Mouse (Mus musculus): ENCODE measurements around the gene Il15.

The Il15 gene

GRCm38 (mm10) chr8:82402686-82403330 is at the start of gene Il15:
Gene Il15 (minus strand): TSS chr8:82403222.
- DNase-seq: no peak

- DNase-seq: no peak
Observed at GRCm38 (mm10) chr8:82444897-82445296, 41.9 kb upstream of the Il15 start.

- no peak for DNase-seq
Observed at GRCm38 (mm10) chr8:82416587-82417340, 13.7 kb upstream of the Il15 start.

- no peak for DNase-seq
Observed at GRCm38 (mm10) chr8:82415485-82415884, 12.5 kb upstream of the Il15 start.

DNA sequence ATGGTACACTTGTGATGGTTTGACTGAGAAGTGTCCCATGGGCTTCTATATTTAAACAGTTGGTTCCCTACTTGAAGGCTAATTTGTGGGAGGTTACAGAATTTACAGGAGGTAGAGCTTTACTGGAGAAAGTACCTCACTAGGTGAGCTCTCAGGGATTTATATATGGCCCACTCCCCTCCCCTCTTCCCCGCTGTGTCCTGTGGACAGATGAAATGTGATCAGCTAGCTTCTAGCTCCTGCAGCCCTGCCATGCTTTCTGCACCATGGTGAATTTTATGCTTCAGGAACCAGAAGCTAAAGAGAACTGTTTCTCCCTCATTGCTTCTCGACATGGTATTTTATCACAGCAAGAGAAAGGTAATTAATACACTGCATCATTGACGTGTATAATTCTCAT is 7.1 kb upstream of the Il15 start:
- DNase-seq: no peak

GRCm38 (mm10) chr8:82407060-82407459 is 4.0 kb upstream of the Il15 start:
- no peak for DNase-seq

- DNase-seq: no peak
Observed at GRCm38 (mm10) chr8:82404068-82404467, 1.0 kb upstream of the Il15 start.

DNA sequence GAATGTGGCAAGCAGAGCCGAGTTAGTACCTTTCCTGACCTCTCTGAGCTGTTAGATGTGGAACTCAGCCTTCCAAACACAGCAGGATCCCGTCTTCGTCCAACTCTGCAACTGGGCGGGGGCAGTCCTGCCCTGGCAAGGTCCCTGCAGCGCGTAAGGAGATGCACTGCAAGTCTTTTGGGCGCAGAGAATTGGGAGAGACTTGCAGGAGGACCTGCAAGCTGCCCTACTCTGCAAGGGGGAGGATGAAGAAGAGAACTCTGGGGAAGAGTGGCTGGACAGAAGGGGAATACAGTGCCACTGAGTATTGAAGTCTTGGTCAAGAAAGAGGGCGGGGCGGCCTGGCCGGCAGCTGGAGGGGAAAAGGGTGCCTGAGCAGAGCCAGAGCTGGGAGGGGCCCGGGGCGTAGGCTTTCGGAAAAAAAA is 749 bp downstream of the Il15 start:
- no peak for DNase-seq

- DNase-seq: no peak
Observed at GRCm38 (mm10) chr8:82401490-82401889, 1.5 kb downstream of the Il15 start.

DNA sequence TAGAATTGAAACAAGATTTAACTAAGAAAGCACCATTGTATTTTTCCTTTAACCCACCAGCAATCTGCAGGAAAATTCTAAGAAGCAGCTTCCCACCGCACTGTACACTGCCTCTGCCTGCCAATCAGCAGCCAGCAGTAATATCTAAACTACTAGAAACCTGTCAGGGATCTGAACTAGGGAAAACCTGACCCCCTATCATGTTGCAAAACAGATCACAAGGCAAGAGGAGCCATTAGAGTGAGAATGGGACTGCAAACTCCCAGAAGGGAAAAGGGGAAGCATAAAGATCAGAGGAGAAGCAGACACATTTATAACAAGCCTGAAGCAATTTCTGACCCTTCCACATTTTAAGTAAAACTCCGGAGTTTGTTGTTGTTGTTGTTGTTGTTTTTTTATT is 2.0 kb downstream of the Il15 start:
- no peak for DNase-seq

- DNase-seq: no peak
Observed at GRCm38 (mm10) chr8:82400376-82400775, 2.6 kb downstream of the Il15 start.

GRCm38 (mm10) chr8:82398546-82398945 is 4.5 kb downstream of the Il15 start:
- DNase-seq: no peak

DNA sequence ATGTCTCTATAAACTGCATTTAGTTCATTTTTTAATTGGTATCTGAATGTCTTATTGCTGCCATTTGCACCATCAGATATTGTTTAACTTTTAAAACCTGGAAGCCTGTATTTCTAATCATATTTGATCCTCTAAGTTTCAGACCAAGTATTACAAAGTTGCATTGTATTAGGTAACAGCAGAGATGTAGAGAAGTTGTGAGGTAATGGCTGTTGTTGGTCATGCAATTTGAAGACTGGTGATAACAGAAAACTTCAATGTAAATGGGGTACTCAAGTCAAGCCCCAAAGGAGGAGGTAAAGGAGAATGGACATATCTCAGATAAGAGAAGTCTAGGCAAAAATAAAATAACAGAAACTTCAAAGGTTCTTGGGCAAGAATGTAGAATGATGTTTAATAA is 11.8 kb downstream of the Il15 start:
- no peak for DNase-seq

GRCm38 (mm10) chr8:82388356-82388902 is 14.6 kb downstream of the Il15 start:
- no peak for DNase-seq

- DNase-seq: no peak
Observed at GRCm38 (mm10) chr8:82387614-82388013, 15.4 kb downstream of the Il15 start.

- DNase-seq: no peak
Observed at GRCm38 (mm10) chr8:82385867-82386266, 17.2 kb downstream of the Il15 start.

DNA sequence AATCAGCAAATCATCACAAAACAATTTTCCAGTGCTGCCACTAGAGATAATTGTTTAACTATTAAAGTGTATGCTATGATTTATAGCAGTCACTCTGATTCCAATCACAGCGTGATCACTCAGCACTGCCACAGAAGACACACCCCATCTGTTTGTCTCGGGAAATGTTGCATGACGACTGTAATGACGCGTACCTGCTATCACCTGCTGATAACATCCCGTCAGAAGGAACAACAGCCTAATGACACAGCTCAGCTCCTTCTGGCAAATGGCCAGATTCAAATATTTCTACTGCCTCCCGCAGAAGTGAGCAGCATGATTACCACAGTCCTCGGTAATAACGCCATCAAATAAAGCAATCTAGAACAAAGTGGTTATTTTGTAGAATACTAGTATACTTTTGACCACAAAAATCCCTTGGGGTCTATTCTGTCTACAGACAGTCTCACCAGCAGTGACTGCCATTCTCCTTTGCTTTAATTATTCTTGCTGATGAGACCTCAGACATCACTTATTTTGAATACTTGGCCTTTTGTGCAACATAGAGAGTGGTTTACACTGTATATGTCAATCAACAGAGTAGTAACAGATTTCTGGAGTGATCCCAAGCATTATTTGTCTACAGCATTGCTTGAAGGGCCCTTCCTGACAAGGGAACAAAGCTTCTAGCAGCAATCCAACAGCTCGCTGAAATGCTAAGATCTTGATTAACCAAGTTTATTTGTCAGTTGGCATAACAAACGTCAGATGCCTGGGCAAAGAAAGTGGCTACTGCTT is 18.4 kb downstream of the Il15 start:
- no peak for DNase-seq

DNA sequence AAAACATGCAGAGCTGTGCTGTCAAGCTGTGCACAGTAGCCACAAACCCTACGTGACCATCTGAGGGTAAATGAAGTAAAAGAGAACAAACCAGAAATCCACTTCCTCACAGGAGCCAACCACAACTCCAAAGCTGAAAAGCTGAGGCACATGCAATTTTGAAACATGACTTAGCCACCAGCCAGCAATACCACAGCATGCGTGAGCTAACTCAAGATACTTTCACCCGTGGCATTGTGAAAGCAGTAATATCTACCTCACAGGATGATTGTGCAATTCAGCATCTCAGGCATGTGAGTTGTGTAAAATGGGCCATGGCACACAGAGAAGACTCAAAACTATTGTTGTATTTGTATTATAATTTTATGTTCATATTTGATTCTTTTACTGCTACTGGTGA is 19.7 kb downstream of the Il15 start:
- no peak for DNase-seq

- no peak for DNase-seq
Observed at GRCm38 (mm10) chr8:82382316-82382715, 20.7 kb downstream of the Il15 start.

GRCm38 (mm10) chr8:82374470-82374869 is 28.6 kb downstream of the Il15 start:
- no peak for DNase-seq

DNA sequence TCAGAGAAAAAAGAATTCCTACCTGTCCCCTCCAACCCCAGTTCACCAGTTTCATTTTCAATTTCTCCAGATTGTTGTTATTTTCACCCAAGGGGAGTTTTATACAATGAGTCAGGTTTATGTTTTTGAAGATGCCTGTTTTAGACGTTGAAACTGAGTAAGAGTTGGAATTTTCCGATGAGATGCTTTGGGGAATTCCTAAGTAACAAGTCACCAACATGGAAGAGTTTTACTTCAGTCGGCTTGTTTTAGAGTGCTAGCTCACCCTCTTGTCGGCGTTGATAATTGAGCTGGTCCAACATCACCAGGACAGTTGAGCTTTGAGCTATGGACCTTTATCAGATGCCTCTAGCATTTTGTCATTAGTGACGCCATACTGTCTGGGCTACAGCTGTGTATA is 30.2 kb downstream of the Il15 start:
- no peak for DNase-seq

- DNase-seq: no peak
Observed at GRCm38 (mm10) chr8:82370657-82371056, 32.4 kb downstream of the Il15 start.

- DNase-seq: no peak
Observed at GRCm38 (mm10) chr8:82361061-82361460, 42.0 kb downstream of the Il15 start.

GRCm38 (mm10) chr8:82356091-82356490 is 46.9 kb downstream of the Il15 start:
- no peak for DNase-seq

Measured in right cerebral cortex, adult 18-20 months (tissue).